Mouse (Mus musculus): ENCODE data around the gene Ganab.

Gene Ganab

GRCm38 (mm10) chr19:8929224-8930088 lies 31.6 kb downstream of the Ganab start, which contains the start of the genes Rom1 and Eml3:
Gene Rom1 (minus strand): TSS chr19:8929356.
Gene Eml3 (plus strand): TSS chr19:8929552.
- peak; percentile 89 for DNase-seq (ENCODE audit: low read depth, low spot score)

- DNase-seq (ENCODE audit: low read depth, low spot score), result no peak
Measured at GRCm38 (mm10) chr19:8930117-8930516, 32.2 kb downstream of the Ganab start.

GRCm38 (mm10) chr19:8930771-8931170 lies 32.9 kb downstream of the Ganab start:
- no peak for DNase-seq (ENCODE audit: low read depth, low spot score)

- DNase-seq (ENCODE audit: low read depth, low spot score), result no peak
Measured at GRCm38 (mm10) chr19:8936736-8937135, 38.9 kb downstream of the Ganab start.

GRCm38 (mm10) chr19:8940526-8941133 lies 42.8 kb downstream of the Ganab start:
- DNase-seq (ENCODE audit: low read depth, low spot score), result no peak

GRCm38 (mm10) chr19:8941136-8941514 lies 43.3 kb downstream of the Ganab start:
- DNase-seq (ENCODE audit: low read depth, low spot score), result no peak

GRCm38 (mm10) chr19:8941515-8942217 lies 43.8 kb downstream of the Ganab start, which contains the start of gene Mta2:
Gene Mta2 (plus strand): TSS chr19:8941875.
- DNase-seq (ENCODE audit: low read depth, low spot score), result peak; percentile 99

- DNase-seq (ENCODE audit: low read depth, low spot score), result peak; percentile 80
Measured at GRCm38 (mm10) chr19:8942276-8942964, 44.5 kb downstream of the Ganab start.

- DNase-seq (ENCODE audit: low read depth, low spot score), result no peak
Measured at GRCm38 (mm10) chr19:8943047-8943446, 45.2 kb downstream of the Ganab start.

- DNase-seq (ENCODE audit: low read depth, low spot score), result no peak
Measured at GRCm38 (mm10) chr19:8944062-8944461, 46.2 kb downstream of the Ganab start.

GRCm38 (mm10) chr19:8944750-8945149 lies 46.9 kb downstream of the Ganab start:
- DNase-seq (ENCODE audit: low read depth, low spot score), result no peak

GRCm38 (mm10) chr19:8945251-8945650 lies 47.4 kb downstream of the Ganab start:
- no peak for DNase-seq (ENCODE audit: low read depth, low spot score)

- DNase-seq (ENCODE audit: low read depth, low spot score), result no peak
Measured at GRCm38 (mm10) chr19:8946929-8947328, 49.1 kb downstream of the Ganab start.

- DNase-seq (ENCODE audit: low read depth, low spot score), result no peak
Measured at GRCm38 (mm10) chr19:8950190-8950589, 52.3 kb downstream of the Ganab start.

- no peak for DNase-seq (ENCODE audit: low read depth, low spot score)
Measured at GRCm38 (mm10) chr19:8952241-8952640, 54.4 kb downstream of the Ganab start.

GRCm38 (mm10) chr19:8953135-8954039 lies 55.5 kb downstream of the Ganab start, which contains the start of gene Tut1:
Gene Tut1 (plus strand): TSS chr19:8953847.
- peak; percentile 97 for DNase-seq (ENCODE audit: low read depth, low spot score)

- peak; percentile 44 for DNase-seq (ENCODE audit: low read depth, low spot score)
Measured at GRCm38 (mm10) chr19:8954171-8954570, 56.3 kb downstream of the Ganab start.

GRCm38 (mm10) chr19:8962256-8962655 lies 64.4 kb downstream of the Ganab start:
- DNase-seq (ENCODE audit: low read depth, low spot score), result no peak

GRCm38 (mm10) chr19:8965075-8965474 lies 67.2 kb downstream of the Ganab start:
- no peak for DNase-seq (ENCODE audit: low read depth, low spot score)

GRCm38 (mm10) chr19:8965771-8966170 lies 67.9 kb downstream of the Ganab start:
- DNase-seq (ENCODE audit: low read depth, low spot score), result no peak

All from A20 (cell line).